Mouse (Mus musculus): ENCODE data around the gene Med13l.

GRCm38 (mm10) chr5:118594470-118595236, 34.2 kb downstream of the Med13l start:
- TF ChIP-seq CTCF (conservative IDR thresholded peaks at IDR 0.05 in 1 of 2, IDR thresholded peaks at IDR 0.05 in 1 of 2; ENCODE audit: low read depth in 2 of 2, low read length in 2 of 2) (peak; percentile 81 to 85), PAX5 (IDR thresholded peaks at IDR 0.05; ENCODE audit: low read length) (no peak), ZMIZ1 (IDR thresholded peaks at IDR 0.05; ENCODE audit: low read depth, low read length) (no peak), E2F4 (IDR thresholded peaks at IDR 0.05; ENCODE audit: insufficient replicate concordance, low read depth, low read length) (no peak)
